Mouse (Mus musculus) left cerebral cortex, postnatal 14 days (tissue): ENCODE results near the gene Fam129a. TPM values are rescaled to one million over a fixed set of nuclear protein-coding genes. Genes with fewer than 3 reads are reported as not detected.
A peak's percentile ranks its signal among the peaks of the same experiment; 100 is the strongest.

Experiments used
- DNase-seq, 2 experiments: peaks; one replicate each; pipeline ENCODE4 v3.0.0; 2021 to 2022; ENCODE audit warnings: low spot score in 2 of 2, mixed read lengths in 1 of 2
- intact Hi-C: fragments of 180-260 bp; cut with DNase I; formaldehyde crosslinking; loops from one replicate; pipeline ENCODE4 v1.15.1; 2025
- long read RNA-seq, 2 experiments: library from polyadenylated mRNA; stranded (forward); transcript quantifications; one replicate each; pipeline ENCODE4 v2.0.0; 2021
- total RNA-seq, 2 experiments: library from RNA; stranded (reverse); gene quantifications; 2 replicates each; pipeline ENCODE4 v1.2.3; 2021

Gene Fam129a
- total RNA-seq: 1 to 10 TPM; 5.4 to 5.9 TPM
- long read RNA-seq, experiment 1, full-length matches to known transcripts: 1 of 3 reads
- long read RNA-seq, experiment 1, partial matches to known transcripts: 0 of 3 reads
- long read RNA-seq, experiment 1, other reads (novel, unspliced or antisense): 2 of 3 reads
- long read RNA-seq, experiment 2, partial matches to known transcripts: 1 of 1 reads
- long read RNA-seq, experiment 2, other reads (novel, unspliced or antisense): 0 of 1 reads

GRCm38 (mm10) chr1:151570981-151571837 lies at the start of gene Fam129a:
Gene Fam129a, plus strand, starts transcription at chr1:151571186.
- no peak for DNase-seq
- intact Hi-C loops: no loop called here

GRCm38 (mm10) chr1:151526701-151527100 lies 44.3 kb upstream of the Fam129a start:
- peak; percentile 37 to 40 for DNase-seq
- intact Hi-C loops: no loop called here

DNA sequence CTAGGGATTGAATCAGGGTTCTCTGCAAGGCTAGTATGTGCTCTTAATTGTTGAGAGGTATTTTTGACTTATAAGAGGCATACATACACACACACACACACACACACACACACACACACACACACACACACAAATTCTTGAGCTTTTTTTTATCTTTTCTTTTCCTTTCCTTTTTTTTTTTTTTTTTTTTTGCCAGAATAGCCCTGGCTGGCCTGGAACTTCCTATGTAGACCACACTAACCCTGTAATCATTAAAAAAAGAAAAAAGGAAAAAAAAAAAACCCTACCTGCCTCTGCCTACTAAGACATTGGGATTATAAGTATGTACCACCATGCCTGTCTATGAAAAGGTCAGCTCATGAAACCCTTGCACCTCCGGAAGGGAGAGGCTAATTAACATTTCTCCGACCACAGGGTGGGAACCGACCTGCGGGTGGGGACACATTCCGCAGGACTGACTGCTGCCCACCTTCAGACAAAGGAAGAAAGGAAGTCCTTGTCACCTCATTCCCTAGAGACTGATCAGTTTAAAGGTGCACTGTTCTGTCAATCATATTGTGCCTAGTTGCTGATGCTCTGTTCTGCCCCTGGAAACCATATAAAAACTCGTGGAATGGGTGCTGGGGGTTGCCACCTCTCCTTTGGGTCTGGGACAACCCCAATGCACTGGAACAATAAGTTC lies 27.0 kb upstream of the Fam129a start:
- intact Hi-C loops: no loop called here
- DNase-seq: no peak

DNA sequence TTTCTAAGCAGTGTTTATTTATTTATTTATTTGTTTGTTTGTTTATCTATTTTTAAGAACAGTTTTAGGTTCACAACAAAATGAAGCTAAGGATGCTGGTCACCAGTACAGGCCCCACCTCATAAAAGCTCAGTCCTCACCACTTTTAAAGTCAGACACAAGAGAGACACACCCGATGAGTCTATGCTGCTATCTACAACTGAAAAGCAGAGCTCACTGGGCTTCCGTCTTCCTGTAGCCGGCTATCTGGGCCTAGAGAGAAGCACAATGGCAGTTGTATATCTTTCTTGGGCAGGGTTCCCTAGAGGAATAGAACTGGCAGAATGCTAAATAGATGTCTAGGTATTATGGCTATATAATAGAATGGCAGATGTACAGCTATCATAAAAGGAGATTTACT lies 26.4 kb upstream of the Fam129a start:
- no peak for DNase-seq
- intact Hi-C loops: no loop called here

DNA sequence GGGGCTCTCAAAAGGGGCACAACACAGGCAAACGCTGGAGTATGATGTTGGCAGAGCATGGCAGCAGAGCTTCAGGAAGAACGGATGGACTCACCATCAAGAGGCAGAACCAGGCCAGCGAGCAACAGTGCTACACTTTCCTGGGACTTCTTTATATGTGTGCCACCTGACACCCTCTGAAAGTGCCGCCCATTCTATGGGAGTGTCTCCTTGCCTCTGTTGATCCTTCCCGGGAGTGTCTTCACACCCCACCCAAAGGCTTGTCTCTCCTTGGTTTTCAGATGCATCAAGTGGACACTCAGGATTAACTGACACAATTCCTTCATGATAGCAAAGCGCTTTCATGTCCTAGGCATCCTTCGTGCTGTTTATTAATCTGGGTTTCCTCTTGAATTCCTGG lies 25.4 kb upstream of the Fam129a start:
- intact Hi-C loops: no loop called here
- DNase-seq: no peak

DNA sequence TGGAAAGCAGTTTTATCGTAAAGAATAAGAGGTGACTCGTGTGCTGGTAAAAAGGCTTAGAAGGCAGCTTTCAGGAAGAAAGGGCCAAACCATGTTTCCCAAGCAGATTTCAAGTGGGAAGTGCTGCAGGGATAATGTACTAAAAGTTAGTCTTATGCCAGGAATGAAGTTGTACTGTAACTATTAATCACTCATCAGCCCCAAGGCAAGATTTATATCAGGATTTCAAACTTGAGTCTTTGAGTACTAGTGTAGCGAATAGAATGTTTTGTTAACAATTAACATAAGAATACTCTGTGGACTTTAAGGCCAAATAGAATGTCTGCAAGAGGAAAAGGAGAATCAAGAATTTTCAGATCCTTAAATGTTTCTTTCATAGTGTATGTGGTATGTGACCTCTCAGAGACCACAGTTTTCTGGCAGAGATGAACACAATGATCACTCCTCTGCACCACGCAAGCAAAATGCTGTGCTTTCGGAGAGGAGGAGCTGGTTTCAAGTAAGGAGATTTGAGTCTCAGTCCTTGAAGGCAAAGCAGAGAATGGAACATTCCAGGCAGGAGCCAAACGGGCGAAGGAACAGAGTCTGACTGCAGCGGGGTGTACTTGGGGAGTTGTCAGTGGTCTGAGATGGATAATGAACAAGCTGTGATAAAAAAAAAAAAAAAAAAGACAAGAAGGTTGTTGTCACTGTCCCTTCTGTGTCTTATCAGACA lies 21.9 kb upstream of the Fam129a start:
- intact Hi-C loops: no loop called here
- no peak for DNase-seq

DNA sequence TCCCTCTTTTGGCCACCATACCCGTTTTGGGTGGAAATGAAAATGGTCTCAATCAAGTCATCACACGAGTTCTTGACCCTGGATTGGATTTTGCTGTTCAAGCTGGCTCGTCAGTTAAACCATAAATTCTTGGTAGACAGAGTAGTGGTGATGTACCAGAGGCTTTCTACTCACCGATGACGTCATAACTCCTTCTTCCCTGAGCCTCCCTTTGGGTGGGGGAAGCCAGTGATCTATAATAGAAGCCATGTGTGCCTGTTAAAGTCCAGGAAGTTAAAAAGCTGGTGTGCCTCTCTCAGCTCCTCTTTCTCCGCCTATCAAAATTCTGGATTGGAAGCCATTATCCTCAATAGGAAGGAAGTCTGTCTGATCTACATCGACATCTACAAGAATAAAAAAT lies 21.2 kb upstream of the Fam129a start:
- DNase-seq: no peak
- intact Hi-C loops: no loop called here

DNA sequence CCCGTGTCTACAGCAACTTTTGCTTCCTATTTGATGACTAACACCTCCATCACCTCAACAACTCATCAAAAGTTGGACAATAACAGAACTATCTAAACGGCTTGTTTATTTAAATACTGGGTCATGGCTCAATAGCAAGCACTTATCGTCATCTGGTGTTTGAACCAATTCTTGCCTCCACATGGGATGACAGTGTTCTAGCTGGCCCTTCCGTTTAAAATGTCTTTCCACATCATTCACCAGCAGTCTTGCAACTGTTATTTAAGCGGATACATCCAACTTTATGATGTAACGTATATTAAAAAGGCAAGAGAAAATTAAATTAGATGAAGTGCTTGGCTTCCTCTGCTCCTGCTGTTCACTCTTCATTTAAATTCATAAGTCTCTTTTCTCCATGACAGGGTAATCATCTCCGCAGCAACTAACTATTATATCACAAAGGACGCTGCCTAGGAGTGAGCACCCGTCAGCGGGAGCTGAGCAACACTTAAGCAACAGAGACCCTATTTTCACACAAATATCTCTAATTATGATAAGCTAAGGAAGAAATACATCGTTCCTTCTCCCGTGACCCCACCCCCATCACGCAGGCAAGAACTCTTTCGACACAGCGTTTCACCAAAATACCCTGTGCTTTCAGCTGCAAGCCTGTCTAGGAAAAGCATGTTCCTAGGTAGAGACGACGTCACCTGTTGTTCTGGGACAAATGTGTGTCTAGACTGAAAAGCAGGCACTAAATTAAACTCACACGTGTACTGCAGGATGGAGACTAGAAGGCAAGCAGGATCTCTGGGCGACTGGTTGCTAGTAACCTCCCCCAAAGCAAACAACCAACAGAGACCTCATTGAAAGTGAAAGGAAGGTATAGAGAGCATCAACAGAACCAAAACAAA lies 20.2 kb upstream of the Fam129a start:
- peak in 1 of 2 experiments; percentile 20 for DNase-seq

GRCm38 (mm10) chr1:151560536-151560935 lies 10.4 kb upstream of the Fam129a start:
- intact Hi-C loops: loop anchor here (5.0 kb wide), 2 partner anchors 68 to 127 kb away; no protein-coding TSS in a partner anchor
- DNase-seq: no peak

More for the DNA sequence above, 20.2 kb upstream of the Fam129a start:
- intact Hi-C loops: no loop called here

DNA sequence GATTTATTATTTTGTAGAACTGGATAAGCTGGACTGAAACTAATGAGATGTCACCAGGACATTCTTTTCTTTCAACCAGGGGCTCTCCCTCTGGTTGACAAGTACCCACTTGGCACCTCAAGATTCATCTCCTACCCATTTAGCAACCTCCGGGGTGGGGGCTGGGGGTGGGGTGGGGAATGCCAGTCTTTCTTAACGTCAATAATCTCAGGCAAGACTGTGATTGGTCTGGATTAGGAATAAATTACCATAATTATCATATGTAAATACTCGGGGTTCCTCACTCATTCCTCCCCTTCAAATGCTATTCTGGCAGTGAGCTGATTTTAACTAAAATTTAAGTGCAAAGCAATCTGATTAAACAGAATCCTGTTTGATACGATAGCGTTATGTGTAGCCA lies 7.6 kb upstream of the Fam129a start:
- intact Hi-C loops: loop anchor here (5.0 kb wide), 2 partner anchors 71 to 124 kb away; no protein-coding TSS in a partner anchor
- no peak for DNase-seq

- intact Hi-C loops: loop anchor here (1.0 to 5.0 kb wide), 3 partner anchors 72 to 142 kb away; no protein-coding TSS in a partner anchor
- no peak for DNase-seq
Measured at GRCm38 (mm10) chr1:151563893-151564292, 7.1 kb upstream of the Fam129a start.

GRCm38 (mm10) chr1:151564377-151564776 lies 6.6 kb upstream of the Fam129a start:
- intact Hi-C loops: loop anchor here (1.0 to 5.0 kb wide), 3 partner anchors 72 to 142 kb away; no protein-coding TSS in a partner anchor

DNA sequence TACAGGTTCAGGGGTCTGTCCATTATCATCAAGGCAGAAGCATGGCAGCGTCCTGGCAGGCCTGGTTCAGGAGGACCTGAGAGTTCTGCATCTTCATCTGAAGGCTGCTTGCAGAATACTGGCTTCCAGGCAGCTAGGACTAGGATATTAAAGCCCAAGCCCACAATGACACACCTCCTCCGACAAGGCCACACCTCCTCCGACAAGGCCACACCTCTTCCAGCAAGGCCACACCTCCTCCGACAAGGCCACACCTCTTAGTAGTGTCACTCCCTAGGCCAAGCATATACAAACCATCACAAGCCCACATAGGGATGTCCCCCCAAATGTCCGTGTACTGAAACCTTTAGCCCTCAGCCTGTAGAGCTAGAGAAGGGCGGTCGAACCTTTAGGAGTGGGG lies 2.3 kb upstream of the Fam129a start:
- intact Hi-C loops: no loop called here
- DNase-seq: no peak

More at GRCm38 (mm10) chr1:151564377-151564776, 6.6 kb upstream of the Fam129a start:
- DNase-seq: peak; percentile 51 to 80

DNA sequence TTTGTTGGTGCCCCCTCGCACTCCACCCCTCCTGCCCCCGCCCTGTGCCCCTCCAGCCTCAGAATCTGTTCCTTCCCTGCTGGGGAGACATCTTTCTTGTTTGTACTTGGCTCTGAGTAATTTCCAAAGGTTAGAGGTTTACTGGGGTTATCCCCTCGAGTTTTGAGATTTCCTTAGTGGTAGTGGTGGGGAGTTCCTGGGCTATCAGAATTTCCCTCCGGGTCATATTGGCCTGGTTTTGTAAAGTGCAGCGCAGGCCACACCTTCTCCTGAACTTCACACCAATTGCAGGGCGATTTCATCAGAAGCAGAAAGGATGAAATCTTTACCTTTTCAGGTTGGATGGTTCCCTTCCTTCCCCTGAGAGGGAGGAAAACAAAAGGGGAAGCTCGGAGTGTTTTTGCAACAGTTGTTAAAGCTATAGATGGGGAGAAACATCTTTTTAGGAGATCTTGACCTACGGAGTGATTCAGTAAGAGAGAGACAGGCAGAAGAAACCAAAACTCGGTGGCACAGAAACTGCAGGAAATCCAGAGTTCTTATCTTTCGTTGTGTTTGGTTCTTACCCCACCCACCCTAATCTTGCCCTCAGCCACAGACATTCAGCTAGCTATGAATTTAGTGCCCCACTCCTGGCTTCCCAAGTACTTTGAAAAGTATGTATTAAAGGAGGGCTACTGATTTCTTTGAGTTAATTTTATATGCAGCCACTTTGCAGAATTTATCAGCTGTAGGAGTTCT lies 1.0 kb downstream of the Fam129a start:
- intact Hi-C loops: no loop called here

DNA sequence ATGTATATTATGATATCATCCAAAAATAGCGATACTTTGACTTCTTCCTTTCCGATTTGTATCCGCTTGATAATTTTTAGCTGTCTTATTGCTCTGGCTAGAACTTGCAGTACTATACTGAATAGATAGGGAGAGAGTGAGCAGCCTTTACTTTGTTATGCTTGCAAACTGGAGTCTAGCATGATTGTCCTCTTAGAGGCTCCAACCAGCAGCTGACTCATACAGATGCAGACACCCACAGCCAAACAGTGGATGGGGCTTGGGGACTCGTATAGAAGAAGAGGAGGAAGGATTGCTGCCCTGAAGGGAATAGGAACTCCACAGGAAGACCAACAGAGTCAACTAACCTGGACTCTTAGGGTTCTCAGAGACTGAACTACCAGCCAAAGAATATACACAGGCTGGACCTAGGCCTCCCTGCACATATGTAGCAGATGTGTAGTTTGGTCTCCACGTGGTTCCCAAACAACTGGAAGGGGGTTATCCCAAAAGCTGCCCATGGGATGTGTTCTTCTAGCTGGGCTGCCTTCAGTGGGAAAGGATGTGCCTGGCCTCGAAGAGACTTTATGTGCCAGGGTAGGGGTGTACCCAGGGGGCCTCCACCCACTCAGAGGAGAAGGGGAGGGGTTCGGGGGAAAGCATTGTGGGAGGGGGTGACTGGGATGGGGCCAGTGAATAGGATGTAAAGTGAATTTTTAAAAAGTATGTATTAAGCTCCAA lies 1.8 kb downstream of the Fam129a start:
- intact Hi-C loops: no loop called here
- peak in 1 of 2 experiments; percentile 7 for DNase-seq

More for the DNA sequence above, 1.0 kb downstream of the Fam129a start:
- no peak for DNase-seq

DNA sequence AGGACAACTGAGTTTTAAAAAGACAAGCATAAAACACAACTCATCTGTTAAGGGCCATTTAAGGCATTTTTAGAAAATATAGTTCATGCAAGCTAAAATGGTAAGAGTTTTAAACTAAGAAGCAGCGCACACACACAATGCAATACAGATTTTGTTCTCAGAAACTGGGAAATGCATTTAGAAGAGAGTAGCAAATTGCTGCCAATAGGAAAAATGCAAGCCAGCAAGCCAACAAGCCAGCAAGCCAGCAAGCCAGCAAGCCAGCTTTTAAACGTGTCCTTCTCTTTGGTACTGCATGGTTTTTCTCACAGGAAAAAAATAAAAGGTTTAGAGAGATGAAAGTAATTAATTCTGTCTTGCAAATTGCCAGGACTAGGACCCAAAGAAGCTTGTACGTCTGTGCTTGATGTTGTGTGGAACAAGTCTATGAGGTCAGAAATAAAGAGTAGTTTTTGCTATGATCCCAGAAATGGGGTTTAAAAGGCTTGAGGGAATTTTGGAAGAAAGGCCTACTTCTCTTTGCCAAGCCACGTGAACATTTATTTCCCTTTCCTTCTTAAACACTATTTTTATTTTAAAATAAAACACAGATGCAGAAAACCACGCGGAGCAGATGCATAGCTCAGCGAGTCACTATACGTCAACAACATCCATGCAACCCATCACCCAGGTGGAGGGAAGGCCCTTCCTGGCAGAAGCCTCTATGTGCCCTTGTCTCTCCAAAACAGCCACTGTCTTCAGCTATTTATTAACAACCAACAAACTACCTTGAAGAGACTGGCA lies 9.4 kb downstream of the Fam129a start:
- peak in 1 of 2 experiments; percentile 8 for DNase-seq
- intact Hi-C loops: no loop called here
